Mouse (Mus musculus) B cell, adult 67 days (primary cell): ENCODE data around the gene Fkbp5. TPM values are rescaled to one million over a fixed set of nuclear protein-coding genes. Genes with fewer than 3 reads are reported as not detected.

ENCODE experiments used
- total RNA-seq, 2 experiments: library from RNA; stranded (reverse); gene quantifications; 4 replicates each; pipeline ENCODE4 v1.2.4; 2023

Gene Fkbp5
- 10 to 100 TPM; 24.0 to 31.4 TPM for total RNA-seq

DNA sequence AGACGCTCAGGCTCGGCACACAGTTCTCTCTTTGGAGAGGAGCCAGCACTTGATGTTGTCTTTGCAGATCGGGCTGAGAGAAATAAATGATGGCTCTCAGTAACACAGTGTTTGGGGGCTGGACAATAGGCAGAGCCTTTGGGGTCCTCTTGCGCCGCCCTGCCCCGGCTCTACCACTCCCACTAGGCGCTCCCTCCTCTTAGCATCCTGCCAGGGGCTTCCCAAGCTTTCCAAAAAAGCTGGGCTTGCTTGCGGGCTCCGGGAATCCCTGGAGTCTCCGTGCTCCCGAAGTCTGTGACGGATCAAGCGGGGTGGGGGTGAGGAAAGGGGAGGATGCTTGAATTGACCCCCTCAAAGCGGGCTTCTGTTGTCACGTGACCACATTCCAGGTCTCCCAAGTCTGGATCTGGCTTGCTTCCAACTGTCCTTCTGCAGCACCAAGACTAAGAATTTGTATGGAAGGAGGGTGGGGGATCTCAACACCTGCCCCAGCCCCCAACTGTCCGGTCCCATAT is at the start of gene Fkbp5:
Gene Fkbp5, minus strand, starts transcription at position 87 of the 515 bp plus-strand sequence.

DNA sequence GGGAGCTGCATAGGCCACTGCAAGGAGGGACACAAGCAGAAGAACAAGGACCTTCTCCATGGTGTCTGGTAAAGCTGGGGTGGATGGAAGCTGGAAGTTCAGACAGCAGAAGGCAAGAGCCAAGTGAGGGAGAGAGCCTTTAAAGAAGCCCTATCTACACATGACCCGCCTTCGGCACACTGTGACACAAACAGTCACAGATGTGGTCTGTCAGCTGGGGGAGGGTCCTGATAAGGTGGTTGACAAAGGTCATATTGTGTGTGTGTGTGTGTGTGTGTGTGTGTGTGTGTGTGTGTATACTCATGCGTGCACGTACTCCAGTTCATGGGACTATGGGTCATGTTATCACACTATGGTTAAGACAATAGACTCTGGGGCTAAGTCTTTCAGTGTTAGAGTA is 43.3 kb upstream of the Fkbp5 start, which contains the start of gene Clps:
Gene Clps, minus strand, starts transcription at position 169 of the 400 bp plus-strand sequence.

DNA sequence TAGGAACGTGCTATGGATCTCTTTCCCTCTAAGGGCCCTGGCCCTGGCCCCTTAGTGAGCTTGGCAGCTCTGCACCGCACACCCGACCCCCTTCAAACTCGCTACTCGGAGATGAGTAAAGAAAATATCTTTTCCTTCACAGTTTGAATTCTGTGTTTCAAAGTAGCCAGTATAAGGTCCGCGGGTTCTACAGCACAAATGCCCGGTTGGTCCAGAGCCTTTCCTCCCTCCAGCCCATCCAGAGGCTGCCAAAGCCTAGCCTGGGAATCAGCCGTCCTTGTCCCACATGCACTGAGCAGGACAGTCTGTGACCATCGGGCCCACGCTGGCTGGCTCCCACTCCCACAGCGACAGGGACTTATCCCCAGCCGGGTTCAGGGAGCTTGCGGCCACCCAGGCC is 31.8 kb upstream of the Fkbp5 start, which contains the start of gene Clpsl2:
Gene Clpsl2, plus strand, starts transcription at position 301 of the 400 bp plus-strand sequence.

DNA sequence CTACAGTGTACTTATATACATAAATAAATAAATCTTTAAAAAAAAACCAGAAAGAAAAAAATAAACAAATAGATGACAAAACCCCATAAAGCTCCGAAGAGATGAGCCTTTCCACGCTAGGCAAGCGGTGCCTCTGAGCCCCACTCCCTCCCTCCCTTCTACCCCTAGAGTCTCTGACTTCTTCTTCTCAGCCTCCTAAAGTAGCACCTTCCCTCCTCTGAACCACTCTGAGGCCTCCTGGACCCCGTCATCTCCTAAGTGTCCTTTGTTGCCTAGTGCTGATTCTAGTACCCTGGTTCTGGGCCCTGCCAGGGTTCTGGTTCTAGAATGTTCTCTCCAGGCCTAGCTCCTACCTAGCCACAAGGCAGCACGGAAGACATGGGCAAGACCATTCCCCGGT is 13.2 kb upstream of the Fkbp5 start, which contains the start of gene Armc12:
Gene Armc12, plus strand, starts transcription at position 301 of the 400 bp plus-strand sequence.

DNA sequence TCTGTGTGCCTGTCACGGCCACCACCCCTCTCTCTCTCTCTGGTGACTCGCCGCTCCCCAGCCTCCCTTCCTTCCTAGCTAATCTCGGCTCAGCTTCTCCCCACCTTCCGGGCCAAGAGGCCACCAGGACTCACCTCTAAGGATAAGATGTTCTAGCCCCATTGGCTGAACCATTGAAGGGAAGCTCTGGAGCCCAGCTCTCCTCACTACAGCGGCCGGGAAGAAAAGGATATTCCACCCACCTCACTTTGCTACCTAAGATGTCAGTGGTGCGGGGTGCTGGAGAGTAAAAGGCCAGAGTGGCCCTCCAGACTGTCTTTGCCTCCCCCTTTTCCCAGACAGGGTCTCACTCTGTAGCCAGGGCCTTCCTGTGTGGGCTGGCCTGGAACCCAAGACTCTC is 152.2 kb downstream of the Fkbp5 start, which contains the start of gene Tulp1:
Gene Tulp1, minus strand, starts transcription at position 101 of the 400 bp plus-strand sequence.

DNA sequence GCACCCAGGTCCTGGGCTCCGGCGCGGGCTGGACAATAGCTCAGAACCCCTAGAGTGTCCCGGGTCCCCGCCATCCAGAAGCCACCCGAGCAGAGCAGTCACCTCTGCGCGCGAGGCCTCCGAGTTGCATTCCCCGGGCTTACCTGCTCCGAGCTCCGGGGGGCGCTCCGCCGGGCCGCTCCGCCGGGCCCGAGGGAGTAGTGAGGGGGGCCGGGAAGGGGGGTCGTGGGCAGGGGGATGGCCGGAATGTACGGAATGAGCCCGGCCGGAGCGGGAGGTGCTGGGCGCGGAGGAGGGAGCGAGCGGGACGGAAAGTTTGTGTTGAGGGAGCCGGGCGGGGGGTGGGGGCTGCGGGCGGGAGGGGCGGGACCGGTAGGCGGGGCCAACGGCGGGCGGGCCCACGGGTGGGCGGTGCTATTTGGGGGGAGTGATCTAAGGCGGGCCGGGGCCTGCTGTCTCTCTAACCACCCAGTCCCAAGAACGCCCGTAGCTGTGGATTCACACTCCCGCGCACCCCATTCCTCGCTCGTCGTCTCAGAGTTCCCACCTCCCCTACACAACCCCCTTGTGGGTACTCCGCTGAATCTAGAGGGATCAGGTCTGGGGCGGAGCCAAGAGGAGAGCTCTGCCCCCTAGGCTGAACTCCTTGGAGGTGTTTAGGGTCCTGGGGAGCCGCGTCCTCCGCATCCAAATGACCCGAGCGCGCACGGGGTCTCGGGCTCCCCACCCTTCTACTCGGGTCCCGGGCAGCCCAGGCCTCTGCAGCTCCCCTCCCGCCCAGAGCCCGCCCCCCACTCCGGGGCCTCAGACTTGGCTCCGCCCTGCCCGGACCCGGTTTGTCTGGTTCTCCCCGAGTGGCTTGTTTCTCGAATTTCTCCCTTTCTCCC is 166.6 kb downstream of the Fkbp5 start, which contains the start of gene Tead3:
Gene Tead3, minus strand, starts transcription at position 352 of the 887 bp plus-strand sequence.

Other genes starting within 250 kb of the Fkbp5 start
- 10 to 100 TPM; 32.4 to 44.6 TPM for gene Fance, start 204.0 kb downstream of the Fkbp5 start, total RNA-seq
- gene Rpl10a, start 189.1 kb downstream of the Fkbp5 start, total RNA-seq = 1,000 to 10,000 TPM; 1,465 to 1,565 TPM
- gene Tead3, start 166.7 kb downstream of the Fkbp5 start, total RNA-seq = 1 to 10 TPM in 1 of 2 experiments, not detected in 1; 1.3 TPM
- gene Tulp1, start 152.3 kb downstream of the Fkbp5 start, total RNA-seq = not detected
- not detected for gene Armc12, start 13.3 kb upstream of the Fkbp5 start, total RNA-seq
- not detected for gene Clpsl2, start 31.9 kb upstream of the Fkbp5 start, total RNA-seq
- gene Clps, start 43.2 kb upstream of the Fkbp5 start, total RNA-seq = not detected
- gene Lhfpl5, start 58.1 kb upstream of the Fkbp5 start, total RNA-seq = not detected
- gene Srpk1, start 105.2 kb upstream of the Fkbp5 start, total RNA-seq = 100 to 1,000 TPM; 103 to 108 TPM
- gene Slc26a8, start 172.7 kb upstream of the Fkbp5 start, total RNA-seq = under 1 TPM in 1 of 2 experiments, not detected in 1; 0.42 TPM
- gene Mapk14, start 173.8 kb upstream of the Fkbp5 start, total RNA-seq = 100 to 1,000 TPM in 1 of 2 experiments, 10 to 100 TPM in 1; 89.1 to 121 TPM
- gene AC170998.1, start 208.6 kb upstream of the Fkbp5 start, total RNA-seq = 10 to 100 TPM in 1 of 2 experiments, 1 to 10 TPM in 1; 9.0 to 10.7 TPM